Mouse (Mus musculus) ES-E14 (cell line): ENCODE data around the gene Git1. TPM values are rescaled to one million over a fixed set of nuclear protein-coding genes. Genes with fewer than 3 reads are reported as not detected.

Source experiments
- DNase-seq: peaks from one replicate; pipeline ENCODE4 v3.0.0-alpha.2; 2013; ENCODE audit warnings: low read depth, low spot score
- H3K27ac ChIP-seq: 2 replicates; pipeline ENCODE4 v1.5.1; 2012; ENCODE audit warnings: low read depth, mild to moderate bottlenecking, low read length, moderate library complexity, mixed read lengths; ENCODE audit not compliant: poor library complexity, insufficient read depth, severe bottlenecking
- H3K36me3 ChIP-seq: 2 replicates; pipeline ENCODE4 v1.6.1; 2012; ENCODE audit warnings: mild to moderate bottlenecking, low read length, moderate library complexity, mixed read lengths; ENCODE audit not compliant: control insufficient read depth, poor library complexity, insufficient read depth, severe bottlenecking
- H3K4me1 ChIP-seq, 2 experiments: fragments of 150-350 bp in 1 of 2; sonication (generic) in 1 of 2; 2 replicates each; pipeline ENCODE4 v1.6.1; 2012; ENCODE audit warnings: low read length in 2 of 2, mild to moderate bottlenecking in 1 of 2, mixed read lengths in 1 of 2; ENCODE audit not compliant: control insufficient read depth in 2 of 2, insufficient read depth in 2 of 2, poor library complexity in 1 of 2
- H3K4me3 ChIP-seq, 2 experiments: fragments of 150-350 bp in 1 of 2; sonication (generic) in 1 of 2; 2 replicates each; pipeline ENCODE4 v1.5.1; 2012; ENCODE audit warnings: low read length in 2 of 2, low read depth in 1 of 2, mild to moderate bottlenecking in 1 of 2, mixed read lengths in 1 of 2; ENCODE audit not compliant: insufficient read depth in 1 of 2, poor library complexity in 1 of 2, severe bottlenecking in 1 of 2
- H3K9ac ChIP-seq: 2 replicates; pipeline ENCODE4 v1.6.1; 2012; ENCODE audit warnings: low read depth, mild to moderate bottlenecking, low read length, mixed read lengths; ENCODE audit not compliant: poor library complexity, insufficient read depth, severe bottlenecking
- H3K9me3 ChIP-seq: fragments of 150-350 bp; sonication (generic); 2 replicates; pipeline ENCODE4 v1.6.1; 2012; ENCODE audit warnings: low read depth, mild to moderate bottlenecking, low read length; ENCODE audit not compliant: control insufficient read depth, insufficient read depth
- CHD2 ChIP-seq: IDR thresholded peaks from 2 replicates; pipeline ENCODE4 v1.6.1; 2014; ENCODE audit warnings: mild to moderate bottlenecking, low read depth, low read length, inconsistent platforms
- HCFC1 ChIP-seq: IDR thresholded peaks from 2 replicates; pipeline ENCODE4 v1.6.1; 2012; ENCODE audit warnings: low read length, inconsistent platforms, borderline replicate concordance; ENCODE audit not compliant: insufficient read depth
- MAFK ChIP-seq: IDR thresholded peaks from 2 replicates; pipeline ENCODE4 v1.6.1; 2014; ENCODE audit warnings: mild to moderate bottlenecking, low read depth, low read length, inconsistent platforms; ENCODE audit not compliant: insufficient read depth
- ZC3H11A ChIP-seq: IDR thresholded peaks from 2 replicates; pipeline ENCODE4 v1.6.1; 2012; ENCODE audit warnings: low read depth, mild to moderate bottlenecking, inconsistent platforms, low read length, borderline replicate concordance
- ZNF384 ChIP-seq: IDR thresholded peaks from 2 replicates; pipeline ENCODE4 v1.6.1; 2012; ENCODE audit warnings: low read depth, low read length, inconsistent platforms
- in situ Hi-C, 2 experiments: fragments of 600-800 bp; cut with MboI; formaldehyde crosslinking; loops; one replicate each; pipeline ENCODE4 v1.15.1; 2025; ENCODE audit warnings: low sequenced_read_pairs in 2 of 2, inconsistent platforms in 1 of 2; ENCODE audit not compliant: unreplicated experiment in 2 of 2
- total RNA-seq: library from RNA; depleted of rRNA; stranded (reverse); fragments of 300-350 nt; gene quantifications from 2 replicates; pipeline ENCODE4 v1.2.3, GENCODE M21; 2012

The Git1 gene
- total RNA-seq, 1 experiment = 43.1 TPM

- in situ Hi-C loops = no loop called here
- Histone ChIP-seq H3K9ac (no peak overlapping the region), H3K27ac (no peak overlapping the region), H3K4me3 (no peak overlapping the region), H3K36me3 (no peaks in the 10 kb centered on the region), H3K4me1 (peaks cover 0 to 25% of the 10 kb centered on the region in 2 experiments; a peak in 1 of 4 replicates), H3K9me3 (no peaks in the 10 kb centered on the region)
- DNase-seq = no peak
- TF ChIP-seq ZNF384 (no peak), CHD2 (no peak), ZC3H11A (no peak), MAFK (no peak)
Observed at GRCm38 (mm10) chr11:77465111-77465510, 28.3 kb upstream of the Git1 start.

GRCm38 (mm10) chr11:77466544-77466943 lies 26.8 kb upstream of the Git1 start:
- in situ Hi-C loops = no loop called here
- Histone ChIP-seq H3K4me1 (peaks cover 0 to 25% of the 10 kb centered on the region in 2 experiments; a peak in 1 of 4 replicates), H3K9ac (0 out of 2 replicates have a peak overlapping the region, but pooled peaks have one; percentile 33), H3K27ac (no peak overlapping the region), H3K4me3 (peak overlapping the region; percentile 48 to 49), H3K9me3 (no peaks in the 10 kb centered on the region), H3K36me3 (no peaks in the 10 kb centered on the region)
- DNase-seq = no peak
- TF ChIP-seq MAFK = no peak
- no peak for TF ChIP-seq CHD2

GRCm38 (mm10) chr11:77467157-77467556 lies 26.2 kb upstream of the Git1 start:
- TF ChIP-seq CHD2 (no peak), ZNF384 (no peak), MAFK (no peak), ZC3H11A (no peak), HCFC1 (no peak)
- DNase-seq = no peak
- H3K27ac ChIP-seq = no peak overlapping the region
- H3K9me3 ChIP-seq = no peaks in the 10 kb centered on the region
- peaks cover 0 to 29% of the 10 kb centered on the region in 2 experiments; a peak in 1 of 4 replicates for H3K4me1 ChIP-seq
- peak overlapping the region; percentile 27; the same call in 1 of the 2 replicates for H3K9ac ChIP-seq
- in situ Hi-C loops = no loop called here
- H3K36me3 ChIP-seq = no peaks in the 10 kb centered on the region
- peak overlapping the region; percentile 48 to 59 for H3K4me3 ChIP-seq

- DNase-seq = no peak
- H3K9me3 ChIP-seq = no peaks in the 10 kb centered on the region
- in situ Hi-C loops = no loop called here
- peaks cover 0 to 29% of the 10 kb centered on the region in 2 experiments; a peak in 1 of 4 replicates for H3K4me1 ChIP-seq
- H3K4me3 ChIP-seq = peak overlapping the region; percentile 24 to 59; a peak in 3 of 4 replicates
- no peak overlapping the region; the same call in 1 of the 2 replicates for H3K9ac ChIP-seq
- H3K27ac ChIP-seq = no peak overlapping the region
- no peaks in the 10 kb centered on the region for H3K36me3 ChIP-seq
- TF ChIP-seq ZNF384 = no peak
- TF ChIP-seq MAFK = 0 out of 2 replicates have a peak, but pooled peaks have one; percentile 3
- TF ChIP-seq ZC3H11A = 0 out of 2 replicates have a peak, but pooled peaks have one; percentile 0
Observed at GRCm38 (mm10) chr11:77467784-77468183, 25.6 kb upstream of the Git1 start.

GRCm38 (mm10) chr11:77468397-77468796 lies 25.0 kb upstream of the Git1 start:
- H3K9me3 ChIP-seq = no peaks in the 10 kb centered on the region
- H3K27ac ChIP-seq = no peak overlapping the region
- in situ Hi-C loops = no loop called here
- H3K36me3 ChIP-seq = no peaks in the 10 kb centered on the region
- H3K9ac ChIP-seq = no peak overlapping the region
- H3K4me1 ChIP-seq = peaks cover 0 to 26% of the 10 kb centered on the region in 2 experiments; a peak in 1 of 4 replicates
- peak; percentile 97 for TF ChIP-seq MAFK
- no peak for TF ChIP-seq ZNF384
- no peak for DNase-seq
- H3K4me3 ChIP-seq = no peak overlapping the region
